In genomic region chr19:8944062-8944461, GRCm38 (mm10) we compare ENCODE assay signal across 8 mouse cellular contexts. TPM values are rescaled to one million over a fixed set of nuclear protein-coding genes. Genes with fewer than 3 reads are reported as not detected.
DNase-seq lines count a peak whose midpoint lies in the region; ATAC-seq and TF ChIP-seq lines count a peak whose summit lies in the region.

No protein-coding gene starts in this region.

- H3K4me3 ChIP-seq in kidney, embryonic 16.5 days (ENCODE audit: low read length): peak overlapping the region; percentile 98; the same call in 1 of the 2 replicates
- H3K4me3 ChIP-seq in intestine, postnatal 0 days (ENCODE audit: low read depth, low read length): no peak overlapping the region
- H3K4me3 ChIP-seq in midbrain, postnatal 0 days (ENCODE audit: low read depth, low read length): no peak overlapping the region

- H3K27ac ChIP-seq in kidney, embryonic 16.5 days (ENCODE audit: low read length): peak overlapping the region; percentile 34; the same call in 1 of the 2 replicates
- H3K27ac ChIP-seq in intestine, postnatal 0 days (ENCODE audit: low read depth, low read length): no peak overlapping the region
- H3K27ac ChIP-seq in midbrain, postnatal 0 days (ENCODE audit: low read depth, low read length): no peak overlapping the region

- no peak for ATAC-seq in kidney, embryonic 16.5 days (ENCODE audit: low FRiP score, low TSS enrichment)
- ATAC-seq in common myeloid progenitor, adult 5-6 weeks (replicated peaks; ENCODE audit: low read depth, poor library complexity, severe bottlenecking): peak; percentile 7
- no peak for ATAC-seq in intestine, postnatal 0 days
- no peak for ATAC-seq in midbrain, postnatal 0 days (ENCODE audit: low FRiP score)

- H3K4me1 ChIP-seq in kidney, embryonic 16.5 days (ENCODE audit: insufficient read depth, low read length): peaks cover 34% of the 10 kb centered on the region
- H3K4me1 ChIP-seq in intestine, postnatal 0 days (replicated peaks; ENCODE audit: control insufficient read depth, insufficient read depth, low read length): no peaks in the 10 kb centered on the region; the same call in 1 of the 2 replicates
- no peaks in the 10 kb centered on the region; the same call in 1 of the 2 replicates for H3K4me1 ChIP-seq in midbrain, postnatal 0 days (ENCODE audit: insufficient read depth, low read length)

- H3K27me3 ChIP-seq in kidney, embryonic 16.5 days (ENCODE audit: insufficient read depth, low read length): no peaks in the 10 kb centered on the region
- H3K27me3 ChIP-seq in intestine, postnatal 0 days (replicated peaks; ENCODE audit: control insufficient read depth, insufficient read depth, low read length): no peaks in the 10 kb centered on the region
- H3K27me3 ChIP-seq in midbrain, postnatal 0 days (ENCODE audit: insufficient read depth, low read length): no peaks in the 10 kb centered on the region

- H3K4me2 ChIP-seq in kidney, embryonic 16.5 days (replicated peaks; ENCODE audit: low read depth, low read length): peak overlapping the region; percentile 69
- H3K4me2 ChIP-seq in intestine, postnatal 0 days (replicated peaks; ENCODE audit: low read depth): peak overlapping the region; percentile 81
- no peak overlapping the region for H3K4me2 ChIP-seq in midbrain, postnatal 0 days (ENCODE audit: low read depth, low read length, poor library complexity, severe bottlenecking)

- H3K36me3 ChIP-seq in kidney, embryonic 16.5 days (ENCODE audit: insufficient read depth, low read length): peaks cover 45% of the 10 kb centered on the region
- H3K36me3 ChIP-seq in intestine, postnatal 0 days (ENCODE audit: control insufficient read depth, insufficient read depth): peaks cover 49% of the 10 kb centered on the region
- H3K36me3 ChIP-seq in midbrain, postnatal 0 days (ENCODE audit: insufficient read depth, low read length): peaks cover 35% of the 10 kb centered on the region

- H3K9ac ChIP-seq in kidney, embryonic 16.5 days (replicated peaks; ENCODE audit: low read length): peak overlapping the region; percentile 8; the same call in 1 of the 2 replicates
- 0 out of 2 replicates have a peak overlapping the region, but pooled peaks have one; percentile 7 for H3K9ac ChIP-seq in intestine, postnatal 0 days (ENCODE audit: low read depth, low read length)
- 0 out of 2 replicates have a peak overlapping the region, but pooled peaks have one; percentile 29 for H3K9ac ChIP-seq in midbrain, postnatal 0 days (replicated peaks; ENCODE audit: low read length, poor library complexity, severe bottlenecking)

- no peak for DNase-seq in kidney, adult 8-10 months
- no peak for DNase-seq in midbrain, postnatal 0 days (ENCODE audit: low spot score)
- DNase-seq in cerebellum, postnatal 25 days: no peak
- no peak for DNase-seq in urinary bladder, adult 2 months (ENCODE audit: low spot score)
- DNase-seq in lung, adult 18-20 months: no peak

- no peaks in the 10 kb centered on the region for H3K9me3 ChIP-seq in kidney, embryonic 16.5 days (ENCODE audit: low read length)
- H3K9me3 ChIP-seq in intestine, postnatal 0 days (ENCODE audit: control insufficient read depth): no peaks in the 10 kb centered on the region
- no peaks in the 10 kb centered on the region for H3K9me3 ChIP-seq in midbrain, postnatal 0 days (ENCODE audit: low read length)

- TF ChIP-seq CTCF in intestine, postnatal 0 days (IDR thresholded peaks at IDR 0.05; ENCODE audit: low read depth): no peak
- TF ChIP-seq CTCF in midbrain, postnatal 0 days (IDR thresholded peaks at IDR 0.05): no peak

- WGBS in kidney, embryonic 16.5 days: 50% methylated on average over 5 of the region's 5 CpGs
- 22% methylated on average over 5 of the region's 5 CpGs for WGBS in intestine, postnatal 0 days
- 66% methylated on average over 5 of the region's 5 CpGs for WGBS in midbrain, postnatal 0 days

RNA-seq across cellular contexts. Expression of gene Mta2, which starts 2.4 kb away (rescaled TPM):
- polyA plus RNA-seq in kidney, embryonic 16.5 days (2015; fragmentation: Nextera tagmentation; extraction: Ambion mirVana): 179 and 180 TPM in 2 replicates
- total RNA-seq in common myeloid progenitor, adult 5-6 weeks (2017): 151 and 180 TPM in 2 replicates
- polyA plus RNA-seq in intestine, postnatal 0 days (2015; fragmentation: Nextera tagmentation; extraction: Ambion mirVana): 53.1 and 54.1 TPM in 2 replicates
- 64.3 and 65.6 TPM in 2 replicates for total RNA-seq in midbrain, postnatal 0 days (2014; rRNA removed)
- polyA plus RNA-seq in midbrain, postnatal 0 days (2015; fragmentation: Nextera tagmentation; extraction: Ambion mirVana): 73.6 and 77.9 TPM in 2 replicates
- polyA plus RNA-seq in urinary bladder, adult 2 months (2012; rRNA removed): 29.9 and 47.6 TPM in 2 replicates

RNA-seq across cellular contexts. Expression of gene Tut1, which starts 9.6 kb away (rescaled TPM):
- 36.0 and 38.3 TPM in 2 replicates for polyA plus RNA-seq in kidney, embryonic 16.5 days (2015; fragmentation: Nextera tagmentation; extraction: Ambion mirVana)
- 19.9 and 25.9 TPM in 2 replicates for total RNA-seq in common myeloid progenitor, adult 5-6 weeks (2017)
- polyA plus RNA-seq in intestine, postnatal 0 days (2015; fragmentation: Nextera tagmentation; extraction: Ambion mirVana): 10.7 and 11.1 TPM in 2 replicates
- total RNA-seq in midbrain, postnatal 0 days (2014; rRNA removed): 18.1 and 19.0 TPM in 2 replicates
- polyA plus RNA-seq in midbrain, postnatal 0 days (2015; fragmentation: Nextera tagmentation; extraction: Ambion mirVana): 15.1 and 18.4 TPM in 2 replicates
- polyA plus RNA-seq in urinary bladder, adult 2 months (2012; rRNA removed): 21.8 and 24.1 TPM in 2 replicates

RNA-seq across cellular contexts. Expression of gene Eml3, which starts 14.7 kb away (rescaled TPM):
- polyA plus RNA-seq in kidney, embryonic 16.5 days (2015; fragmentation: Nextera tagmentation; extraction: Ambion mirVana): 33.2 and 34.1 TPM in 2 replicates
- 22.9 and 41.2 TPM in 2 replicates for total RNA-seq in common myeloid progenitor, adult 5-6 weeks (2017)
- polyA plus RNA-seq in intestine, postnatal 0 days (2015; fragmentation: Nextera tagmentation; extraction: Ambion mirVana): 12.0 and 13.6 TPM in 2 replicates
- 6.3 and 9.3 TPM in 2 replicates for total RNA-seq in midbrain, postnatal 0 days (2014; rRNA removed)
- 8.7 and 9.0 TPM in 2 replicates for polyA plus RNA-seq in midbrain, postnatal 0 days (2015; fragmentation: Nextera tagmentation; extraction: Ambion mirVana)
- 40.5 and 45.3 TPM in 2 replicates for polyA plus RNA-seq in urinary bladder, adult 2 months (2012; rRNA removed)

RNA-seq across cellular contexts. Expression of gene Rom1, which starts 14.9 kb away (rescaled TPM):
- polyA plus RNA-seq in kidney, embryonic 16.5 days (2015; fragmentation: Nextera tagmentation; extraction: Ambion mirVana): 4.3 and 4.5 TPM in 2 replicates
- 2.0 and 3.2 TPM in 2 replicates for total RNA-seq in common myeloid progenitor, adult 5-6 weeks (2017)
- 6.3 and 6.7 TPM in 2 replicates for polyA plus RNA-seq in intestine, postnatal 0 days (2015; fragmentation: Nextera tagmentation; extraction: Ambion mirVana)
- 3.0 and 6.3 TPM in 2 replicates for total RNA-seq in midbrain, postnatal 0 days (2014; rRNA removed)
- 2.7 and 3.5 TPM in 2 replicates for polyA plus RNA-seq in midbrain, postnatal 0 days (2015; fragmentation: Nextera tagmentation; extraction: Ambion mirVana)
- polyA plus RNA-seq in urinary bladder, adult 2 months (2012; rRNA removed): 9.4 and 12.3 TPM in 2 replicates

RNA-seq across cellular contexts. Expression of gene Eef1g, which starts 22.8 kb away (rescaled TPM):
- 436 and 455 TPM in 2 replicates for polyA plus RNA-seq in kidney, embryonic 16.5 days (2015; fragmentation: Nextera tagmentation; extraction: Ambion mirVana)
- total RNA-seq in common myeloid progenitor, adult 5-6 weeks (2017): 721 and 789 TPM in 2 replicates
- 164 and 168 TPM in 2 replicates for polyA plus RNA-seq in intestine, postnatal 0 days (2015; fragmentation: Nextera tagmentation; extraction: Ambion mirVana)
- total RNA-seq in midbrain, postnatal 0 days (2014; rRNA removed): 496 and 583 TPM in 2 replicates
- polyA plus RNA-seq in midbrain, postnatal 0 days (2015; fragmentation: Nextera tagmentation; extraction: Ambion mirVana): 258 and 265 TPM in 2 replicates
- 398 and 489 TPM in 2 replicates for polyA plus RNA-seq in urinary bladder, adult 2 months (2012; rRNA removed)
